Mouse (Mus musculus) heart, adult 11 months (tissue): ENCODE measurements at regions not wholly inside any gene's neighbourhood (a gene's known extent, or its start where the extent isn't known, plus 50 kb on each side); places are given as distances from the start of the nearest gene placed in this dataset.

Experiments used
- DNase-seq: peaks from one replicate; pipeline ENCODE4 v3.0.0; 2022

GRCm38 (mm10) chr17:48790526-48790925, 141.7 kb upstream of the Lrfn2 start:
- DNase-seq: no peak

GRCm38 (mm10) chr17:48792954-48793353, 139.2 kb upstream of the Lrfn2 start:
- DNase-seq: no peak

- no peak for DNase-seq
These were observed 136.4 kb upstream of the Lrfn2 start for GRCm38 (mm10) chr17:48795773-48796172.

GRCm38 (mm10) chr17:48798196-48798595, 134.0 kb upstream of the Lrfn2 start:
- DNase-seq: no peak

GRCm38 (mm10) chr17:48802673-48803072, 129.5 kb upstream of the Lrfn2 start:
- DNase-seq: no peak

- DNase-seq: no peak
These were observed 124.3 kb upstream of the Lrfn2 start for GRCm38 (mm10) chr17:48807905-48808304.

GRCm38 (mm10) chr17:48814753-48815504, 117.2 kb upstream of the Lrfn2 start:
- DNase-seq: no peak

- DNase-seq: peak; percentile 97
These were observed 115.4 kb upstream of the Lrfn2 start for GRCm38 (mm10) chr17:48816588-48817324.

- DNase-seq: no peak
These were observed 114.6 kb upstream of the Lrfn2 start for GRCm38 (mm10) chr17:48817551-48817950.

GRCm38 (mm10) chr17:48819703-48820102, 112.5 kb upstream of the Lrfn2 start:
- peak; percentile 42 for DNase-seq

GRCm38 (mm10) chr17:48822101-48822876, 109.9 kb upstream of the Lrfn2 start:
- DNase-seq: peak; percentile 63

GRCm38 (mm10) chr17:48823921-48824320, 108.3 kb upstream of the Lrfn2 start:
- DNase-seq: peak; percentile 80

- peak; percentile 83 for DNase-seq
These were observed 106.8 kb upstream of the Lrfn2 start for GRCm38 (mm10) chr17:48825212-48825913.

- DNase-seq: peak; percentile 64
These were observed 93.7 kb upstream of the Lrfn2 start for GRCm38 (mm10) chr17:48838297-48838979.

GRCm38 (mm10) chr17:48847890-48848289, 84.3 kb upstream of the Lrfn2 start:
- peak; percentile 19 for DNase-seq

- DNase-seq: peak; percentile 55
These were observed 81.3 kb upstream of the Lrfn2 start for GRCm38 (mm10) chr17:48850910-48851309.

- DNase-seq: peak; percentile 5
These were observed 73.3 kb upstream of the Lrfn2 start for GRCm38 (mm10) chr17:48858891-48859290.

- DNase-seq: no peak
These were observed 61.7 kb upstream of the Lrfn2 start for GRCm38 (mm10) chr17:48870443-48870842.

GRCm38 (mm10) chr17:48877505-48877904, 54.7 kb upstream of the Lrfn2 start:
- DNase-seq: no peak

- no peak for DNase-seq
These were observed 51.6 kb upstream of the Lrfn2 start for GRCm38 (mm10) chr17:48880590-48880989.

GRCm38 (mm10) chr17:48881946-48882345, 50.2 kb upstream of the Lrfn2 start:
- no peak for DNase-seq
